Mouse (Mus musculus) bone marrow macrophage, adult 2 months (primary cell): Measurements from ENCODE around the gene Bcl2l11. TPM values are rescaled to one million over a fixed set of nuclear protein-coding genes. Genes with fewer than 3 reads are reported as not detected.
A peak's percentile ranks its signal among the peaks of the same experiment; 100 is the strongest.

ENCODE experiments used
- H3K27ac ChIP-seq: 2 replicates; pipeline ENCODE4 v1.5.1; 2012; ENCODE audit warnings: low read depth, low read length; ENCODE audit not compliant: insufficient read depth
- H3K4me1 ChIP-seq: 2 replicates; pipeline ENCODE4 v1.6.1; 2012; ENCODE audit warnings: low read length; ENCODE audit not compliant: control insufficient read depth, insufficient read depth
- H3K4me3 ChIP-seq: 2 replicates; pipeline ENCODE4 v1.5.1; 2012; ENCODE audit warnings: mild to moderate bottlenecking, low read length, moderate library complexity; ENCODE audit not compliant: insufficient read depth
- CTCF ChIP-seq: IDR thresholded peaks from 2 replicates; pipeline ENCODE4 v1.5.1; 2012; ENCODE audit warnings: low read depth, mild to moderate bottlenecking, low read length, moderate library complexity
- POLR2A ChIP-seq: IDR thresholded peaks from 2 replicates; pipeline ENCODE4 v1.6.1; 2012; ENCODE audit warnings: mild to moderate bottlenecking, low read depth, low read length, borderline replicate concordance
- polyA plus RNA-seq: library from polyadenylated mRNA; stranded (reverse); fragments of >200 nt; gene quantifications from 2 replicates; pipeline ENCODE4 v1.2.4, GENCODE M21; 2012; ENCODE audit not compliant: missing spikeins, insufficient read depth, insufficient read length

Bcl2l11 gene
- polyA plus RNA-seq, 1 experiment = 60.5 TPM

DNA sequence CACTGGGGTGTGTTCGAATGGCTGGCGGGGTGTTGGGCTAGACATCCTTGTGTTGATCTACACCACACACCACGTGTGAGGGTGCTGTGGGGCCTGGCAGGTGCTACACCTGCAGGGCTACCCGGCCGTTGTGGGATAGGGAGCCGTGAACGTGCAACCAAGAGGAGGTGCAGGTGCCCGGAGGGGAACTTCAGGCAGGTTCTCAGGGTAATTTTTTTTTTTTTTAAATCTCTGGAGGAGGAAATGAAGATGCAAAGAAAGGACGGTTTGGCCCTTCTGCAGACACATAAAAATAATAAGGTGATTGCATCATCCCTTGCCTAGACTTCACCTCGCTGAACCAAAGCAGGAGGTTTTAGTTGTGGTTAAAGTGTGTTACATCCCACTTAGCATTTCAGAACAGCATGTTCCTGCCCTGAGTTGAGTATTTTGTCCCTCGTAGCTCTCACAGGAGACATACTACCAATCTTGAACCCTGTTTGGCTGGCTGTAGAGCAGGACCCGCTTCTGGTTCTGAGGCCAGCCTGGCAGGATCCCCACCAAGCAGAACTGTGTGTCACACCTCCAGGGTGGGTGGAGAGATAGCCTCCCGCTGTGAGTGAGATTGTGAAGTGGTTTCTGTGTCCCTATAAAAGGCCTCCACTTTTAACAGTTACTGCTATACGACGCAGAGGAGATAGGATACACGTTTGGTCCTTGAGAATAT, 27.2 kb downstream of the Bcl2l11 start:
- Histone ChIP-seq H3K27ac (no peak overlapping the region; the same call in 1 of the 2 replicates), H3K4me1 (peaks cover 30% of the 10 kb centered on the region), H3K4me3 (no peak overlapping the region)
- TF ChIP-seq POLR2A (no peak), CTCF (no peak)

DNA sequence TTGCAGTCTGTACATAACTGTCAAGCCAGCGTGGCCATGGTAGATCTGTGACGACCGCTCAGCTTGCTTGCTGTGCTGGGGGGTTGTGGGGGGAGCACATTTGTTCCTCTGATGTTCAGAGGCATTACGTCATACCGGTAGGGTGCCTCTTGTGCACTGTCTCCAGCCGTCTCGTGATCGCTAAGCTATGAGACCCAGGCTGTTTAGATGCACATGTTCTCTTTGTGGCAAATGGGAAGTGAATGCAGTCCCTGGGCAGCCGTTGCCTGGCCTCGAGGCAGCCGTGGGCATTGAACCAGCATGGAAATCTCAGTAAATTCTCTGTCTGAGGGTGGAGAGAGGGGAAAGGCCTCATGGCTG, 27.7 kb downstream of the Bcl2l11 start:
- Histone ChIP-seq H3K4me1 (peaks cover 34% of the 10 kb centered on the region), H3K27ac (peak overlapping the region; percentile 11; the same call in 1 of the 2 replicates), H3K4me3 (no peak overlapping the region)
- no peak for TF ChIP-seq CTCF
- TF ChIP-seq POLR2A = no peak

DNA sequence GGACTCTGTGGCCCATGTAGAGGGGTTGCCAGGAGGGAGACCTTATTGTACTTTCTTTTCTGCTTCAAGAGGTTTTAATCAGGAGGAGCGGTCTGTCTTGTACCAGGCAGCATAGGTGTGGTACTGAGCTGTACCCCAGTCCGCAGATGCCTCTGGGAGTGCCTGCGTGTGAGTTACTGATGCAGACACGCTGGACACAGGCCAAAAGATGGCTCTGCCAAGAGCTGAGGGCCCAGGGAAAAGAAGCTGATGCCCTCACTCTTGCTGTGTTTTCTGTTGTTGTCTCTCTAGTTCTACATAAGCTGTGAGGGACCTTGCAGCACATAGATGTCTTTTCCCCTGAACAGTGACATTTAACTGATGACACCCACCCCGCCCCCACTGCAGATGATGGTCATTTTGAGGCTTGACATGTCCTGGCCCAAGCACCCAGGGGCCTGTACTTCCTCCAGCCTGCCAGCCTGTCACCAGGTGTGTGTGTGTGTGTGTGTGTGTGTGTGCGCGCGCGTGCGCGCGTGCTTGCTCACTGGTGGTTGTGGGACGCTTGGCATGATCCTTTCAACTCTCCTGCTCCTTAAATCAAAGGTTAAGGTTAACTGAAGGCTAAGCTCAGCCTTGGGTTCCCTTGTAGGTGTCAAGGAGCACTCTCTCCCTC, 29.7 kb downstream of the Bcl2l11 start:
- no peak for TF ChIP-seq CTCF
- no peak for TF ChIP-seq POLR2A
- peaks cover 38% of the 10 kb centered on the region for H3K4me1 ChIP-seq
- no peak overlapping the region for H3K4me3 ChIP-seq
- no peak overlapping the region for H3K27ac ChIP-seq

DNA sequence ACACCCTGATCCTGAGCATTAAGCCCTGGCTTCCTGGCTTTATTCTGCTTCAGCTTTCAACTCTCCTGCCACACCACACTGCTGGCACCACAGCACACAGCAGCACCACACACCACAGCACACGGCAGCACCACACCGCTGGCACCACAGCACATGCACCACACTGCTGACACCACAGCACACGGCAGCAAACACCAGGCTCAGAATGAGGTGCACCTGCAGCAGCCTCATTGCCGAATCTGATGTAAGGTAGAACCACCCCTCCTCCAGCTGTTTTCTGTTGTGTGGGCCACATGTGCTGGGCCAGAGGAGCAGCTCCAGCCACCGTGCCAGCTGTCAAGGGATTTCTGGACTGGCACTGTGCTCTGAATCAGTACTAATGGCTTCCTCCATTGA, 30.2 kb downstream of the Bcl2l11 start:
- H3K27ac ChIP-seq = no peak overlapping the region
- no peak overlapping the region for H3K4me3 ChIP-seq
- TF ChIP-seq POLR2A (no peak), CTCF (no peak)
- H3K4me1 ChIP-seq = peaks cover 38% of the 10 kb centered on the region

DNA sequence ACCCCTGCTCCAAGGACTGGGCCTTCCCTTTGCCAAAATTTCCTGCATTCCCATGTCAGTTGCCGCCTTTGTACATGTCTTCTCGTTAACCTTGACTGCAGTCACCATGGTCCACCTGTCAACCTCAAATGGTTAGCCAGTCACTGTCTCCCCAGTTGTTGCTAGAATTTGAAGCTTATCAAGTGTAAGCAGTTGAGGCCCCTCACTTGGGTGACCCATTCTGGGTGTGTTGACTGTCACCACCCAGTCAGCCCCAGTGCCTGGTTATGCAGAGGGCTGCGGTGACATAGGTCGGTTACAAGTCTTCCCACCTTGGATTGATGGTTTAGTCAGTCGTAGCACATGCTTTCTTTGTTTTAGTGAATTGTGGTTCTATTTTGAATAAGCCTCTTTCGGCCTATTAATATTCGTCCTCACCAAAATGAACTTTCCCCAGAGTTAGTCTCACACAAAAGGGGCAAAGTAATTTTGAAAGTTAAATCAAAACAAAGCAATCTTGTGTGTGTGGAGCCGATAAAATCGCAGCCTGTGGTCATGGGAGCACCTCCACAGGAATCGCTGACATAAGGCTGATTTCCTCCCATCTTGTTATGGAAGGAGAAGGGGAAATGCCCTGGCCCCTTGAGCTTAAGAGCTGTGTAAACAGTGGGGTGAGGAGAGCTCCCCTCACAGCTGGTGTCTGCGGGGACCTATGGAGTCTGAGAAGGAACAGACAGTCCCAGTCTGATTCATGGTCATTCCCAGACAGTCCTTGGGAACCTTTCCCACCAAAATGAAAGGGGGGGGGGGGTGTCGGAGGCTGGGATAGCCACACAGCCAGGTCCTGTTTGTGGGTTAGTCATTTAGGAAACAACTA, 30.9 kb downstream of the Bcl2l11 start:
- Histone ChIP-seq H3K27ac (no peak overlapping the region), H3K4me1 (peaks cover 38% of the 10 kb centered on the region), H3K4me3 (no peak overlapping the region)
- TF ChIP-seq CTCF (no peak), POLR2A (no peak)

DNA sequence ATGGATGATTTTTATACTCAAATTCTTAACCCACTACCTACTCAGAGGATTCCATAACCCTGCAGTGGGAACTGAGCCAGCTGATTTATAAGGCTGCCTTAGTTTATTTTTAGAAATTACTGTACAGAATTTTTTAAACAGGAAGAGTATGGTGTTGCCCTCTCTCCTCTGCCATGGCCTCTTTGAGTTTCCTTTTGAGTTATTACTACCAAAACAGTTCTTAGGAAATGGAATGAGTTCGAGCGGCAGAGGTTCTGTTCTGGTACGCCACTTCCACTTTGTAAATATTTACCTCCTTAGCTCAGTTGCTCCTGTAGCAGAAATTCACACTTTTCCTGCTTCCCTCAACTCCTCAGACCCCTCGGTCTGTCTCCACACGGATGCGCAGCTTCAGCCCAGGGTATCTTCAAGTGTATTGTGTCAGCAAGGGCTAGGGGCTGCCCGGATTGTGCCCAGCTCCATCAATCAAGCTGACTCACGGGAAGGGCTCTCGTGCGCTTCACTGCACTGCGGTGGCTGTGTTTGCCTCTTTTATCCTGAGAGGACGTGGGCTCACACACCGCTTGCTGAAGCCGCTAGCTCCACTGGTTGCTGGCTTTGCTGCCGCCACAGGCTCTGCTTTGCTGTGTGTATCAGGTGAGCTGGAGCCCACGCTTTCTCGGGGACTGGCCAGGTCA, 33.0 kb downstream of the Bcl2l11 start:
- TF ChIP-seq CTCF (no peak), POLR2A (no peak)
- peaks cover 25% of the 10 kb centered on the region for H3K4me1 ChIP-seq
- H3K27ac ChIP-seq = no peak overlapping the region
- H3K4me3 ChIP-seq = no peak overlapping the region

DNA sequence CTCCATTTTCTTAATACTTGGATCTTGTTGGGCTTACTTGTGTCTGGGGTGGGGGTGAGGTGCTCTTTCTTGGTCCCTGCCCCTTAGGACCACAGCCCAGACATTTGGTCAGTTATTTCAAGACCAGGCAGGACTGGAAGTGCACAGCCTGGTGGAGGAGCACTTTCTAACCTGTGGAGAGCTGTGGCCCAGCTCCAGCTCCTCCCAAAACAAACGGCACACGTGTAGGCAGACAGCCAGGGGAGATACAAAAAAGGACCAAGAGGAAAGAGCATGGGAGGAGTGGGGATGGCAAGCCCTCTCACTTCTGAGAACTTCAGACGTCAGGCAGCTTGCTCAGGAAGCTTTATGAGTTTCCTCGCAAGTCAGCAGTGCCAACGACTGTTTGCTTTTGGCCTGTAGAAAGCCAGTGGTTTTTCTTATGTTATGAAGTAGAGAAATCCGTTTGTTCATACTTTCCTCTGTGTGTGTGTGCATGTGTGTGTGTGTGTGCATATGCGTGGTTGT, 33.8 kb downstream of the Bcl2l11 start:
- Histone ChIP-seq H3K4me3 (no peak overlapping the region), H3K27ac (no peak overlapping the region), H3K4me1 (peaks cover 20% of the 10 kb centered on the region)
- no peak for TF ChIP-seq CTCF
- TF ChIP-seq POLR2A = no peak

DNA sequence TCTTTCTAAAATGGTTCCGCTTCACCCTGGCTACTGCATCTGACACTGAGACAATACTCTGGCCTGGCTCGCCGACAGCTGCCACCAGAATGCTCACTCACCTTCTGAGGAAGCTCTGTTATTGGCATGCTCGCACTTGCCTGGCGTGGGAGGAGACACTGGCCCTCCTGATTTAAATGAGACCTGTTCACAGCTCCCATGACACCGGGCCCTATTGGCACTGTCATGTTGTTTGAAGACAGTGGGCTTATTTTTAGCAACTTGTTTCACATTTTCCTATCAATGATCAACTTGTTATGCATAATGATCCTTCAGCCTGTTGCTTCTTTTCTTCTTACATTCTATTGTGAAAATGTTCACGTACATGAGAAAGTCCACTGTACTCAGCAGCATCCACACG, 37.3 kb downstream of the Bcl2l11 start:
- Histone ChIP-seq H3K27ac (no peak overlapping the region), H3K4me3 (no peak overlapping the region), H3K4me1 (peaks cover 6% of the 10 kb centered on the region)
- TF ChIP-seq POLR2A (no peak), CTCF (no peak)

DNA sequence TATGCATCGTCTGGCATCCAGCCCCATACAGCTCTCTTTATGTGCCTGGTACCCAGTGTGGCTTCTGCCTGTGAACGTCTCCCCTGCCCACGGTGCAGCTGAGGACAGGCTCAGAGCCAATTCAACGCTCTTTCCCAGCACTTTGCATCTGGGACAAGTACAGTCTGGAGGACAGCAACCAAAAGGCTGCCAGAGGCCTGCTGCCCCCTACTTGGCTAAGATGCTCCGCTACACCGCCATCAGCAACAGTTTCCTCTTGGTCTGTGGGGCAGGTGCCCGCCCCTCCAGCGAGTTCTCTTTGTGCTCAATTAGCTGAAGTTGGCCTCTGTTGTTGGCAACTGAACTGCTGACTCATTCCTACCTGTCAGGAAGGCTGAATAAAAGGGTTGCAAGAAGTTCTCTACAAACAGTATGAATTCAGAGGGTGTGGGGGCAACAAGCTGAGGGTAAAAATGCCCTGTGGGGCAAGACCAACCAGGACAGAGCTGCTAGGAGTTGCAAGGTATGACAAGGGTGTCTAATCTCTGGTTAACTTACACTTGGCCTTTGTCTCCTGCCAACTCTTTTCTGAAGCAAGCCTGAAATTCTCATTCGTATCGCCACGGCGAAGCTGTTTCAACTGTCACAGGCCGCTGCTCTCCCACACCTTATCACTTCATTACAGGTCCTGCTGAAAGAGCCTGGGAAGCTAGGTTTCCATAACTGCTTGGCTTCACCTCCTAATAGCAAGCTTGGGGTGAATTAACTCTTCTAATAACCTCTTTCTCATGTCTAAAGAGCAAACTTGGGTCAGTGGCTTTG, 41.0 kb downstream of the Bcl2l11 start:
- TF ChIP-seq CTCF = no peak
- no peak for TF ChIP-seq POLR2A
- Histone ChIP-seq H3K4me1 (no peaks in the 10 kb centered on the region), H3K27ac (no peak overlapping the region), H3K4me3 (no peak overlapping the region)
